Mouse (Mus musculus): Measurements from ENCODE around the gene Nav2.
A peak's percentile ranks its signal among the peaks of the same experiment; 100 is the strongest.

Gene Nav2

DNA sequence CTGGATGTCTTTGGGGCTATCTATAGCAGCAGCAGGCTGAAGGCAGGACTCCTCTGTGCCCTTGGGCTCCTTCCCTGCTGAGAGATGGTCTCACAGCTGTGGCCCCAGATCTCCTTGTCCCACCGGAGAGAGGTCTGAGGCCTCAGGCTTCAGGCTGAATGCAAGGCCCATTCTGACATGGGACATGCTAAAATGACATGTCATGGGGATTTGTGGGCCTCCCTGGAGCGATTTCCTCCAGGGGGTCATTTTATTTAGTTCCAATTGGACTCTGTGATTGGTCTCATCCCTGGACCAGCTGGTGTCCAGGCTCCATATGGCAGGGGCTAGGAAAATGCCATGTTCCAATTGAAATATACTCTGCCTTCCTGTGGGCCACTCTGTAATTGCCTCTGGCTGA is 197.0 kb downstream of the Nav2 start:
- no peak for DNase-seq

DNA sequence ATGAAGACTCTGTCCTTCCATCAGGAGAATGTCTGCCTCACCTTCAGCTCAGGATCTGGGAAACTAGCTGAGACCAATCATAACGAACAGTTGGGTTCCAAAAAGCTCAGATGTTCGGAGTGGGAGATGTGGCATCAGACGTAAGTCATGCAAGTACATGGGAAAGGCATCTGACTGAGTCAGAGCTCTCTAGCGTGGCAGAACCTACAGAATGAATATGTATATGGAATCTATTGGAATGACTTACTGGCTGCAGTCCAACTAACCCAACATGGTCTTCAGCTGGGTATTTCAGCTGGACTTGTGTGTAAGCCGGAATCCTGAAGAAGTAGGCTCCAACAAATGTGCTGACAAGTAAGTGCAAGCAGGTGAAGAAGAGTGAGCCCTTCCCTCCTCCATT is 199.6 kb downstream of the Nav2 start:
- no peak for DNase-seq

DNA sequence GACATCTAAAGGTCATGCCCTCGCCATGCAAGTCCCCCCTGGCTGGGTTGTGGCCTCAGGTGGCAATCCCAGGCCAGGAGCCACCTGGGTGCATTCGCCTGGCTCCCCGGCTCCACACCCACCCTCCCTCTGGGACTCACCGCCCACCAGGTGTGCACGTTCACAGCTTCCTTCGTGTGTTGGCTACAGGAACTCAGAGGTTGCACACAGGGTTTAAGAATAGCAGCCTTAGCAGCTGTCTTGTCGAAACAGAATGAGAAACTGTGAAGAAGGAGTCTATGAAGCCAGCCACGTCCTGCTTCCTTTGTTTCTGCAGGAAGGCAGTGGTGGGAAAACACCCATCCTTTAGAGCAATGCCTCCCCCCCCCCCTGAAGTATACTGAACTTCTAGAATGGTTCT is 210.5 kb downstream of the Nav2 start:
- DNase-seq, result no peak

DNA sequence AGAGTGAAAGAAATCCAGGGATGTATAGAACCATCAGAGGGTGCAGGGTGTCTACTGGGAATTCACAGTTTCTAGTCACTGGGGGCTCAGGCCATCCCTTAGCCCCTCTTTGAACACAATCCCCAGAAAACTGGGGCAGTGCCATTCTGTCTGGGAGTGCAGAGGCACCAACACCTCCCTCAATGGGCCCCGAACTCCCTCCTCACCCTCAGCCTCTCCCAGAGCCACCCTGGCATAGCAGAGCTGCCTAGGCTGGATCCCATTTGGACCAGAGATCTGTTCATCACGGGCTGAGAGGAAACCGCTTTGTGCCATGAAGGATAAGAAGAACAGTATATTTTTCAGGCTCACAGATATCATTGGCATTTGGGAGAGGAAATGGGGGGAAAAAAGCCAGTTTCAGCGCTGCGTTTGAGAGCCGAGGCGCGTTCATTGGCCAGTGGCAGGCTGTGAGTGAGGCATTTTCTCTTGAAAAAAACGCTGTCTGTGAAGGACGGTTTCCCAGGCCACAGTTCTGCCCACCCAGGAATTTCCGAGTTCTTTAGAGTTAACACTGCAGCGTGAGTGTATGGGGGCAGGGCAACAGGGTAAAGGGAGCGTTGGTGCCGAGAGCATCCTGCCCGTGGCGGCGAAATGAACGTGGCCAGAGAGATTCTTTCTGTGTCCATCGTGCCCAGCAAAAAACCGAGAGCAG is 211.4 kb downstream of the Nav2 start:
- DNase-seq, result no peak

DNA sequence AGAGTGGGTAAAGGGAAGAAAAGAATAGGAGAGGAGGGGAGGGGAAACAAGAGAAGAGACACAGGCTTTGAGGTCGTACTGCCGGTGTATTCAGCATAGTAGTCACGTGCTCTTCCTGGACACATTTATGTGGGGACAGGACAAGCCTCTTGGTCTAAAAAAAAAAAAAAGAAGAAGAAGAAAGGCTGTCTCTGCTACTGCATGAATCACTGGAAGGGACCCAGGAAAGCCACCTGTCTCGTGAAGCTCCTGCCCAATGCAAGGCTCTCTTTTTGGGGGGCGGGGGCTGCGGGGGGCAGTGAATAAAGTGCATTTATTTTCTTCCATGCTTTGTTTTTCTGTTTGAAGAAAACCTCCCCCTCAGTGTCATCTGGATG is 212.0 kb downstream of the Nav2 start:
- no peak for DNase-seq

DNA sequence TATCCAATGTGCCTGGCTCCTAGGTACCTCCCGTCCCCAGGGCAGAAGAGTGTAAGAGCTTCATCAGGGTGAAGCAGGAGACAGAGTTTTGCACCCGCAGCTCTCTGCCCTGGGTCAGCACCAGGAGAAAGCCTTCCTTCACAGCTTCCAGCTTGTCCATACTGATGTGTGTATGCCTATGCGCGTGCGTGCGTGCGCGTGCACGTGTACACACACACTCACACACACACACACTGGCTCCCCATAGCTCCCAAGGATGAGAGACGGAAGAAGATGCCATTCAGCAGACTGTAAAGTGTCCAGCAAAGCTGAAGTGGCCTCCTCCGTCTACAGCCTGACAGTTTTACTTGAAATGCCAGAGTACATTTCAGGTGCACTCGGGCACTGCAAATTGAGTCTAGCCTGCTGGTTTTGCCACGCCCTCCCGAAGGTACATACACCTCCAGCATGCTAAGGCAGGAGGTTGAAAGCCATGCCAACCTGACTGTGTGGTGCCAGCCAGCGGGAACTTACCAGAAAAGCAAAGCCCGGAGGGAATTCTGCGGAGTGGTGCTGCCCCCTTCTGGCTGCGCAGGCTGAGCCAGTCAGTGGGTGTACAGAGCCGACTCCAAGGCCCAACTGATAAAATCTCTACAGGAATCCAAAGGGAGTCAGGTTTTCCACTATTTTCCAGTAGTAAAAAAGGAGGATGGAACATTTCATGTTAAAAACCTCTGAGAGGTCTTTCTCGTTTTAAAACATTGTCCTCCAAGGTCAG is 212.6 kb downstream of the Nav2 start:
- DNase-seq, result peak; percentile 90

DNA sequence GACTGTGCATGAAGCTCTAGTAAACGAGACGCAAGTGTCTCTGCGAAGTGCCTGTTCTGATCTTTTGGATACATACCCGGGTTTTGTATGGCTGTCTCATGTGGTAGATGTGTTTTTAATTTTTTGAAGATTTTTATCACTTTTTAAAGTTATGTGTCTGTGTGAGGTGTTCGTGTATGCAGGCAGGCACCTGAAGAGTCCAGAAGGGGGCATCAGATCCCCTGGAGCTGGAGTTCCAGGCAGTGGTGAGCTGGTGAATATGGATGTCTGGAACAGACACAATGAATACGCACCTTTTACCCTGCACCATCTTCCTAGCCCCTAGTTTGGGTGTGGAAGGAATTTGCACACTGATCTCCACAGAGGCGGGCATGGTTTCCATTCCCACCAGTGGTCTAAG is 214.0 kb downstream of the Nav2 start:
- no peak for DNase-seq

DNA sequence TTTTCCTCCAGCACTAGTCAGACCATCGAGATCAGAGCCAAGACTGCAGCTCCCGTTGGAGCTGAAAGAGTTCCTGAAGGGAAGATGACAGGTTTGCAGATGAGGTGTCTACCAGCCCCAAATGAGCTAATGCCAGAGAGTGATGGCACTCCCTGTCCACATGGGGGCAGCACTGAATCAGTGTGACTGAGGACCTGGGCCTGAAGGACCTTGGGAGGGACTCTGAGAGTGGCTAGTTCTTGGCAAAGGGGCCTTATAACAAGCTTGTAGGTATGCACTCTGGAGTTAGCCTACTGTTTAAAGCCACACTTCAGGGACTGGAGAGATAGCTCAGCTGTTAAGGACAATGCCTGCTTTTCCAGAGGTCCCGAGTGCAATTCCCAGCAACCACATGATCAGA is 217.0 kb downstream of the Nav2 start:
- peak; percentile 81 for DNase-seq

DNA sequence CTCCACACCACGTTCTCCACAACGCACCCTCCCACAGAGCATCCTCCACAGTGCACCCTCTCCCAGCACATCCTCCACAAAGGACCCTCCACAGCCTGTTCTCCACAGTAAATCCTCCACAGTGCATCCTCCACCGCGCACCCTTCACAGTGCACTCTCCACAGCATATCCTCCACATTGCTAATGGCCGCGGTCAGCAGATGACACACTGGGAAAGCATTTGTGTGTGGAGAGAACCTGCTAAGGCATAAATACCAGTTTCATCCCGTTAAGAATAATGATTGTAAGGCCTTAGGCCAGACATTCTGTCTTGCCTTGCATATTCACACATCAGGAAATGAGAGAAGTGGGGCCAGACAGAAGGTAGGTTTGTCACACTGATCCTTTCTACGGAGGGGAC is 219.7 kb downstream of the Nav2 start:
- no peak for DNase-seq

DNA sequence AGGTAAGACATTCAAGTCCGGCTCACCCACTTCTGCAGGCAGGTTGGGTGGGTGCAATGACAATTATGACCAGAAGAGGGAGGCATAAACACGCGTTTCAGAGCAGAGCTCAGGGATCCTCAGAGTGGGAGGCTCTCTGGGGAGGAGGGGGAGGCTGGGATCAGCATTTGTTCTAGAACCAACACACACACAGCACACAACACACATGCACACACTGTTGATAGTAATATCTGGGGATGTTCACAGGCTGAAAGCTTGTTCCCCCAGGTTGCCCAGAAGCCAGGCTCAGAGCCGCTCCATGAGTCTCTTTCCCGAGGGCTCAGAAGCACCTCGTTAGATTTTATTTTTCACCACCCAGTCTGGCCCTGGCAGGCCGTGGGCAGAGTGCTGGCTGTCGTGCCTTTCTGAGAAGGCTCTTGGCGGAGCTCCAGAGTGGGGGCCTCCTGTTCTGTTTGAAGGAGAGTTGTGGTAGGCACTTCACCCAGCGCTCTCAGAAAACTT is 224.4 kb downstream of the Nav2 start:
- peak; percentile 88 for DNase-seq

DNA sequence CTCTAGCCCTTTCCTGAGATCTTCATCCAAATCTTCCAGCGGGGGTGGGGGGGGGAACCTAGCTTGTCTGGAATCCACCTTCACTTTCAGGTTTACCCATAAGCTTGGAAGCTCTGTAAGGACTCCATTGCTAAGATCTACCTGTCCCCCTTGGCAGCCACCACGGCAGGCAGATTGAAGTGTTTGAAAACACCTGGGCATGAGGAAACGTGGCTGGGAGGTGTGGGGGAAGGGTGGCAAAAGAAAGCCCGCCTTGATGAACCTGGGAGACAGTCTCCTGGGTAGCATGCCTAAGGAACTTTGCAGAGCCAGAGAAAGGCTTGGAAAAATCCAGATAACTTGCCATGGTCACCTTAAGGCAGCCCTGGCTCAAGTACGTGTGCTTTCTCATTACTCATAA is 225.9 kb downstream of the Nav2 start:
- peak; percentile 24 for DNase-seq

DNA sequence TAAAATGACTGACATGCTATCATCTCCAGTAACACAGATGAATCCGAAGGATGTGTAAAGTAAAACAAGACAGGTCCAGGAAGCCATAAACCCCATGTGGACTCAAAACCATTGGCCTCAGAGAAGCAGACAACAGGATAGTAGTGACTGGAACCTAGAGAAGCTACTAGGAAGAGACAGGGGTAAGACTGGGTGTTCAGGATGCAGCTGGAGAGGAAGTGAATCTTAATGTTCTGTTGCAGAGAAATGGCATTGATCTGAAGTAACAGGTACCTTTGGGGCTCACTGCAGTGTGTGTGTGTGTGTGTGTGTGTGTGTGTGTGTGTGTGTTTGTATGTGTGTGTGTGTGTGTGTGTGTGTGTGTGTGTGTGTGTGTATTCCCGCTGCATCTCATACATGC is 231.2 kb downstream of the Nav2 start:
- DNase-seq, result no peak

DNA sequence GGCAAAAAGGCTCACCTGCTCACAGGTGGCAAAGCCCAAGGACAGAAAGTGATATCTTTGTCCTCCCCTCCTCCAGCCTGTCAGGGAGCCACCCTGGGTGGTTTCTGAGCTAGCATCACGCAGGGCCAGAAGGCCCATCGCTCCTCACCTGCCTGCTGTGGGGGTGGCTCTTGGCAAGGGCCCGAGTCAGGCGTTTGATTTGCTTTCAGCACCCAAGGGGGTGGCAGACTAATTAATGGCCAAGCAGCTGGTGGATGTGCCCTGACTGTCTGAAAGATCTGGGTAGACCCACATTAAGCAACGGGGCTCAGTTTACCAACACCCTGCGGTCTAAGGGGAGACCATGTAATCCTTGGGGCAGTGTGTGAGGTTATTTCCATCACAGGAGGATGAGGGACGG is 235.4 kb downstream of the Nav2 start:
- DNase-seq, result no peak

DNA sequence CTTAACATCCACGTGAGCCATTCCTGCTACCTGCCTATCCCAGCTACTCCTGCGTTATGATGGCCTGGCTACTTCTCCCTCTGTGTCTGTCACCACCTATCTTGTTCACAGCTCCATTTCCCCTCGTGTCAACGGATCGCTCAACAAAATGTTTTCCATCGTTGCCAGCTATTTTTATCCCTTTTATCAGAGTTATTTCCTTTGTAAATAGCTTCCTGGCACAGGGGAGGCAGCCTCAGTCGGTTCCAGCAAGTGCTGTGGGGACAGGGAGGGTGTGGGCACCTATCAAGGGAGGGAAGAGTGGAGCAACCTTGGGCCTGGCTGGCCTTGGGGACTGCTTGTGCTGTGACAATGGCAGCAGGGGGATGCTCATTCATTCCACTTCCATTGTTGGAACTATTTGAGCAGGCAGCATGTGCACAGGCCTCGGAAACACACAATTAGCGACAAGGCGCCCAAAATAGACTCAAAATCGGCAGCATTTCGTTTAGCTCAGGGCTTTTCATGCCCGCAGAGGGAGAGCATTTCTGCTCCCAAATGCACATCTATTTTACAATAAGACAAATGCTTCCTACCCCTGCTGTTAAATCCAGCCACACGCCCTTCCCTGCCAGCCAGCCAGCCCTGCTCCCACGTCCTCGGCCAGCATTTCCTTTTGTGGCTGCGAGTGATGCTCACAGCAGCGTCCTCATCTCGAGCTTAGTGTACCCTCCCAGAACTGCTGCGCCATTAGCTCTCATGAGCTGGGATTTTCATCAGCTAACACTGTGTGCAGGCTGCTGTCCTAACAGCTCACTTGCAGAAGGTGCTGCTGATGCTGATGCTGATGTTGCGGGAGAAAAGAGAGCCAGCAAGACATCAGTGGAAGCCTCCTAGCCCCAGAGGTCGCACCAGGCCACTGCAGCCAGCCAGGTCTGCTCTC is 237.5 kb downstream of the Nav2 start:
- DNase-seq, result peak; percentile 70

DNA sequence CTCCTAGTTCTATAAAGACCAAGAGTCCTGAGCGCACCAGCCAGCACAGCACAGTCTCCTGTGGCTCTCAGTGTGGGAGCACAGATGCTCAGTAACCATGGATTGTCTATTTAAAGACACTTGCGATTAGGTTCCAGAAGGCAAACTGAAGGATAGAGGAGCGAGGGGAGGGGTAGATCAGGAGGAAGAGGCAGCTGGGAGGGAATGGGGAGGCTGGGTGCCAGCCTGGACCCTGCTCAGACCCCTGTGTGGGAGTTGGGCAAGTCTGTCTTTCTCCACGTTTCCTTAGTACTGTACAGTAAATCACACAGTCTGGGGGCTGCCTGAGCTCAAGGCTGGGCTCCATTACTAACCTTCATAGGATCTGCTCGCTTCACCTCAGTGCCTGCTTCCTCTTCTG is 243.8 kb downstream of the Nav2 start:
- no peak for DNase-seq

DNA sequence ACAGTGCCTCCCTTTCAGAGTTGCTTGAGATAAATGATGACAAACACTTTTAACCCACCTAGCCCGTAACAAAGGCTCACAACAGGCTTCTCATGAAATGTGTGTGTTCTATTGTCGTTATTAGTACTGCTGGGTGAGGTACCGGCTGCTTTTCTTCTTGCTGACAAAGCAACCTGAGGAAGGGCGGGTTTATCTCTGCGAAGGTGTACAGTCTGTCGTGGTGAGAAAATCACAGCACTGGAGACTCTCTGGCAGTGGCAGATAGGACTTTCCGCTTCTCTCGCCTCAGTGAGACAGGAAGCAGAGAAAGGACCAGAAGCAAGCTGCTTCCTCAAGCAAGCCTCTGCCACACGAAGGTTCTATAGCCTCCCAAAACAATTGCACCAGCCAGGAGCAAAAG is 244.2 kb downstream of the Nav2 start:
- DNase-seq, result no peak

DNA sequence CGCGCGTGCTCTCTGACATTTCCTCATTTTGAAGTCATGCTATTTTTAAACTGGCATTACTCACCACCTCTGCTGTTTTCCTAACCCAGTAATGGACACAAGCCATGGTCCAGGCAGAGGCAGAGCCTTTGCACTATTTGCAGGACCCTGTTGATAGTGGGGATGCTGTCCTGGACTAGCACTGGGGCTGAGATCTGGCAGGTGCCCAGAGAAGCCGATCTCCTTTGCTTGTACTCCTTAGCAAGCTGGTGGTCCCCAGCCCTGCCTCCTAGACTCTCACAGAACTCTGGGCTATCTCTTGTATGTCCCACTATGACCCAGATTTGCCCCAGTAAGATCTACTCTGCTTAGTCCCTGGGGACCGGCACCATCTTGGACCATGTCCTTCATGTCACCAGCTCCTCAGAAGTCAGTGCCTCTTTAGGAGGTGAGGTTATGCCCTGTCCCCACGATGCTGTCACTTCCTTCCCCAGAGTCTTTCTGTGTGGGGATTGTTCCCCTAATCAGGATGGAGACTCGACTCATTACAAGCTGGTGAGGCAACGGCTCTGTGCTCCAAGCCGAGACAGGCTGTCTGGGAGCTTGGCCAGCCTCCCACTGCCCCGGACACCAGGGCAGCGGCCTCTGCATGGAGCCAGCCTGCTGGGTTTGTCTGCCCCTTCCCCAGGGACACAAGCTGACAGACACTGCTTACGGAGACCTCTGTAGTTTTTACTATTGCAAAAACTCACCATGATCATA is 250.3 kb downstream of the Nav2 start:
- peak; percentile 70 for DNase-seq

DNA sequence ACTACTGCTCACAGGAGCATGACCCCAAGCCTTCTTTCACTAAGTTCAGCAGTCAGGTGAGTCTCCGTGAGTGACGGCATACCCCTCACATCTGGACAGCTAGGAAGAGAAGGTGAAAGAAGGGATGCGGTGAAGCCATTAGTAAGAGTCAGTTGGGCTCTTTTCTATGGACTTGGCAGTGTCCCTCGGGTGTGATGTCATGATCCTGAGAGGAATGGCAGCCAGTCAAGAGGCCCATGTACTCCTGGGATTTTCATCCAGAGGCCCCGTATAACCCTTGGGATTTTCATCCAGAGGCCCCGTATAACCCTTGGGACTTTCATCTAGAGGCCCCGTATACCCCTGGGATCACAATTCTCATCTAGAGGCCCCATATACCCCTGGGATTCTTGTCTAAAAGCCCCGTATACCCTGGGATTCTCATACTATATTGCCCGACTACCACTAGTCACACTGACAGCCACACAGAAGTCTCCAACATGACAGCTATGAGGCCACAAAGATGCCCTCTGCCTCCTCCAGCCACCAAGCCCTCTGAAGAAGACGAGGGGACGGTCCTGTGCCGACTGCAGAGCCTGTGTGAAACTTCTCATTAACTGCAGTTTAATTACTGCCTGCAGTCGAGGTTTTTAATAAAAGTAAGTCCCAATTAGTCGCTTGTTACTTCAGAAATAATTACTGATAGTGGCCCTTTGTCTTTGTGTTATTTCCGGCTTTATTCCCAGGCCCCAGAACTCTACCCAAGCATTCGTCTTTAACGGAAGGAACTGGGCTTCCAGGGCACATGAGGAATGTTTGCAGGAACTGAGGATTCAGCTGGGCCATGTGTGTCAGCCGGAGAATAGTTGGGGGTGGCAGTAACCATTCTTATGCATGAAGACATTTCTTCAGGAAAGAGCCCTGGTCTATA is 251.4 kb downstream of the Nav2 start:
- peak; percentile 53 for DNase-seq

DNA sequence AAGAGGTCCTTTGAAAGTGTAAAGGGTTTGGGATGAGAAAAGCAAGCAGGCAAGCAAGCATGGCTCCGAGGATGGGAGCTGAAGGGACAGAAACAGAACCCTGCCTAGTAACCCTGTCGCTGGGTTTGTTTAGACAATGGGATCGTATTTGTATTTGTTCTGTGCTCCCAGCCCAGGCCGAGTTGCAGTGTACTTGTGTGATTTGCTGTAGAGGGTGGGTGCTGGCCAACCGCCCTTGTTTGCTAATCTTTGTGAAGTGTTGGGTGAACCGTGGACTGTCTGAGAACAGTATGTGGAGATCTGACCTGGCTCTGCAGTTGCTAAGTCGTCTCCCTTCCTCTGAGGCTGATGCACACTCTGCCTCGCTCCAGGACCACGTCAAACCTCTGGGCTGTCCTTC is 253.6 kb downstream of the Nav2 start:
- peak; percentile 75 for DNase-seq

DNA sequence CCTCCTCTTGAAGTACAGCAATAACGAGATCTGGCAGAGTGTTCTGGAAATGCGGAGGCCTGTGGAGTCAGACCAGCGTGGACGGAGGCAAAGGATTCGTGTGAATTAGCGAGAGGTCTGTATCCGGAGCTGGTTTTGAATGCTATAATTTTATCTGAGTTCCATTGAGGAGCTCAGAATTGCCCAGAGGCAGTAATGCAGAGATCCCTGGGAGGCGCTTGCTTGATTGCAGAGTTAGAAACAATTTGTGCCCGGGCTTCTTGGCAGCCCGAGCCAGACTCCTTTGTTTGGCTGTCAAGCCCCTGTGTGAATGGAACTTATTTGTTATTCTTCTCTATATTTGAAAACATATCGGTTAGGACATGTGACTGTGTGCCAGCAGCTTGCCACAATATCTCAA is 255.3 kb downstream of the Nav2 start:
- DNase-seq, result peak; percentile 29

DNA sequence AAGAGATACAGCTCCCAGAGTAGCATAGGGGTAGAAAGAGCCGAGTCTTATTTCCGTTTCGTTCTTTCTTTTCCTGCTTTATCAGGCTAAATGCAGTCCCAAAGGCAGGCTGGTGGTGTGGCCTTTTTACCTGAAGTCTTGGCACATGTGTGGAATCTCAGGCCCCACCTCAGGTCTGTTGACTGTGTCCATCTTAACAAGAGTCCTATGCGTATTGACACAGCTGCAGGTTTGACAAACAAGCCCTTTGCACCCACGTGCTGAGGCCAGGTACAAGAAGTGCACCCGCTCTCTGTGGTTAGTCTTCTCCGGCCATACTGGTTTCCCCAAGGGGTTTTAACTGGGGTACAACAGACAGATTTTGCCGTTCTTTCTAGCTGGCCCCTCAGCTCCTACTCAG is 256.4 kb downstream of the Nav2 start:
- peak; percentile 56 for DNase-seq

DNA sequence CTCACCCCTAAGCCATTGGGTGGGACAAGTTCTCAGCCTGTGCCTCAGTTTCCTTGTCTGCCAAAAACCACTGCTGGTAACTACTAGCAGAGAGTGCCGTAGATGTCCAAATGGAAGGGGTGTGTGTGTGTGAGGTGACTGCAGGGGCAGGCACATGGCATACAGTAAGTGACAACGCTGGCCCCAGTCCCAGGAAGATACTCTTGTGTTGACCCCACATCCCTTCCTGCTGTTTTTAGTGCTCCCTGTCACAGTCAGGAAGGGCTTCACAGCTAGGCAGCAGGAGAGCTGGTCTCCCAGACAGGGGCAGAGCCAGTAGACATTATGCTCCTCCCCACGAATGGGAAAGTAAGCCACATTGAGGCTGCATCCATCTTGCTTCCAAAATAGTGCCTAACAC is 264.4 kb downstream of the Nav2 start:
- peak; percentile 45 for DNase-seq

Data from lung, postnatal 10 days (tissue).